Mouse (Mus musculus) heart, adult 2 months (tissue): Measurements from ENCODE around the gene Chmp2a. TPM values are rescaled to one million over a fixed set of nuclear protein-coding genes. Genes with fewer than 3 reads are reported as not detected.

Experiments
- DNase-seq, 2 experiments: peaks; one replicate each; pipeline ENCODE4 v3.0.0; 2021
- H3K27ac ChIP-seq: fragments of 200-600 bp; 2 replicates; pipeline ENCODE4 v1.8.1; 2022
- H3K27me3 ChIP-seq: fragments of 200-500 bp; 2 replicates; pipeline ENCODE4 v1.6.1; 2012; ENCODE audit warnings: mild to moderate bottlenecking, low read length, inconsistent platforms, mixed read lengths; ENCODE audit not compliant: control insufficient read depth, insufficient read depth
- H3K36me3 ChIP-seq: fragments of 200-500 bp; 2 replicates; pipeline ENCODE4 v1.6.1; 2012; ENCODE audit warnings: low read length, inconsistent platforms; ENCODE audit not compliant: control insufficient read depth, insufficient read depth
- H3K4me1 ChIP-seq: fragments of 200-500 bp; 2 replicates; pipeline ENCODE4 v1.6.1; 2011; ENCODE audit warnings: low read length; ENCODE audit not compliant: control insufficient read depth, insufficient read depth
- H3K4me3 ChIP-seq: fragments of 200-600 bp; 2 replicates; pipeline ENCODE4 v1.8.1; 2022
- H3K79me2 ChIP-seq: fragments of 200-500 bp; replicated peaks from 2 replicates; pipeline ENCODE4 v1.6.1; 2012; ENCODE audit warnings: mild to moderate bottlenecking, inconsistent platforms, low read length, moderate library complexity, mixed read lengths; ENCODE audit not compliant: control insufficient read depth, insufficient read depth
- H3K9ac ChIP-seq: fragments of 200-500 bp; 2 replicates; pipeline ENCODE4 v1.6.1; 2012; ENCODE audit warnings: low read depth, mild to moderate bottlenecking, control low read depth, inconsistent platforms, low read length, mixed read lengths
- CTCF ChIP-seq: fragments of 200-600 bp; IDR thresholded peaks from 2 replicates; pipeline ENCODE4 v1.8.1; 2022; ENCODE audit warnings: antibody characterized with exemption, mild to moderate bottlenecking, moderate library complexity
- EP300 ChIP-seq: fragments of 200-500 bp; IDR thresholded peaks from 2 replicates; pipeline ENCODE4 v1.6.1; 2011; ENCODE audit warnings: low read depth, low read length, control low read depth; ENCODE audit not compliant: insufficient read depth
- POLR2A ChIP-seq: fragments of 200-500 bp; IDR thresholded peaks from 2 replicates; pipeline ENCODE4 v1.6.1; 2011; ENCODE audit warnings: mild to moderate bottlenecking, low read depth, low read length, control low read depth; ENCODE audit not compliant: insufficient read depth
- WGBS: fragments of 180-500 bp; shearing (Covaris S2); methylation state at CpG from one replicate; pipeline ENCODE4 v1.1.7; 2018; 5-methylcytosine and 5-hydroxymethylcytosine counted together
- intact Hi-C: fragments of 180-260 bp; cut with DNase I; formaldehyde crosslinking; loops from one replicate; pipeline ENCODE4 v1.15.1; 2025
- polyA plus RNA-seq: library from polyadenylated mRNA; depleted of rRNA; stranded (reverse); fragments of >200 nt; gene quantifications from 2 replicates; pipeline ENCODE4 v1.2.3, GENCODE M21; 2012
- total RNA-seq, 2 experiments: library from RNA; stranded (reverse); gene quantifications; 2 replicates each; pipeline ENCODE4 v1.2.3; 2021

The Chmp2a gene
- total and polyA plus RNA-seq, 3 experiments, result 66.1 to 139 (median 137) TPM

DNA sequence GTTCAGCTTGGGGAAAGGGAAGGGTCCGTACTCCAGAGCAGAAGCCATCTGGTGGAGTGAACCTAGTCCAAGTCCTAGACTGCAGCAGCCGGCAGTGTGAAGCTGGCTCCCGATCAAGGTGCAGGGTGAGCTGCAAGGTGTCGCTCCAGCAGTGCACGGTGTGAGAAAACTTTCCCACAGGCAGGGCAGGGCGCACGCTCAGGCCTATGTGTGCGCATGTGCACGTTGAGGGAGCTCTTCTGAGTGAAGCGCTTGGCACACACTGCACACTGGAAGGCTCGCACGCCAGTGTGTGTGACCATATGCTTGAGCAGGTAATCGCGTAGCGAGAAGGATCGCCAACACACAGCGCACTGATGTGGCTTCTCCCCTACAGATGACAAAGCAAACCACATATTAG lies 28.6 kb downstream of the Chmp2a start:
- intact Hi-C loops, result no loop called here
- no peaks in the 10 kb centered on the region for H3K36me3 ChIP-seq
- 88% methylated on average over 17 of the region's 17 CpGs for WGBS
- H3K4me3 ChIP-seq, result no peak overlapping the region
- H3K27ac ChIP-seq, result peak overlapping the region; percentile 75
- no peaks in the 10 kb centered on the region for H3K79me2 ChIP-seq
- H3K9ac ChIP-seq, result no peak overlapping the region
- no peak for DNase-seq
- H3K27me3 ChIP-seq, result no peaks in the 10 kb centered on the region
- peaks cover 3% of the 10 kb centered on the region; the same call in 1 of the 2 replicates for H3K4me1 ChIP-seq
- TF ChIP-seq CTCF (no peak), POLR2A (no peak), EP300 (no peak)

DNA sequence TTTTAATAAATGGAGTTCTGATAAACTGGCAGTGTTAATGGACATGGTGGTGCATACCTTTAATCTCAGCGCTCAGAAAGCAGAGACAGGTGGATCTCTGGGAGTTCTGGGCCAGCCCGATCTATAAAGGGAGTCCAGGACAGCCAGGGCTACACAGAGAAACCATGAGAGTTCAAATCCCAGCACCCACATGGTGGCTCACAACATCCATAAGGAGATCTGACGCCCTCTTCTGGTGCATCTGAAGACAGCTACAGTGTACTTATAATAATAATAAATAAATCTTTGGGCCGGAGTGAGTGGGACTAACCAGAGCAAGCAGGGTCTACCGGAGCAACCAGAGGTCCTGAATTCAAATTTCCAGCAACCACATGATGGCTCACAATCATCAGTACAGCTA lies 31.2 kb downstream of the Chmp2a start:
- H3K36me3 ChIP-seq, result no peaks in the 10 kb centered on the region
- H3K79me2 ChIP-seq, result no peaks in the 10 kb centered on the region
- intact Hi-C loops, result no loop called here
- DNase-seq, result no peak
- no peak overlapping the region for H3K9ac ChIP-seq
- H3K27ac ChIP-seq, result no peak overlapping the region
- no peak for TF ChIP-seq CTCF
- TF ChIP-seq POLR2A, result no peak
- TF ChIP-seq EP300, result no peak
- no peak overlapping the region for H3K4me3 ChIP-seq
- no peaks in the 10 kb centered on the region for H3K27me3 ChIP-seq
- WGBS, result 81% methylated on average over 5 of the region's 5 CpGs
- peaks cover 1% of the 10 kb centered on the region; the same call in 1 of the 2 replicates for H3K4me1 ChIP-seq

DNA sequence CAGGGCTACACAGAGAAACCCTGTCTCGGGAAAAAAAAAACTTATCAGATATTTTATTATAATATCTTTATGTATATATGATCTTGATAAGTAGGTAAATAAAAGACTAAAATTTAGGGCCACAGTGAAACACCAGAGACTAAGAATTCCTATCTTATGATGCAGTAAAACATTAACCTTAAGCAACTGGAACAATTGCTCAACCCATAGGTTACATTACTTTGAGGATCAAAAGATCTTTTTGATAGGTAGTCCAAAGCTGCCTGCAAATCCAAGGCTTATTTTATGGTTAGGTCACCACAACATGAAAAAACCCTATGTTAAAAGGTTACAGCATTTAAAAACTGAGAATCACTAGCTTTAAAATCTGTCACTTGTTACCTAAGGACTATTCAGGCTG lies 33.0 kb downstream of the Chmp2a start:
- no peak for TF ChIP-seq EP300
- no peak for TF ChIP-seq POLR2A
- no peak for TF ChIP-seq CTCF
- intact Hi-C loops, result no loop called here
- H3K27ac ChIP-seq, result no peak overlapping the region

DNA sequence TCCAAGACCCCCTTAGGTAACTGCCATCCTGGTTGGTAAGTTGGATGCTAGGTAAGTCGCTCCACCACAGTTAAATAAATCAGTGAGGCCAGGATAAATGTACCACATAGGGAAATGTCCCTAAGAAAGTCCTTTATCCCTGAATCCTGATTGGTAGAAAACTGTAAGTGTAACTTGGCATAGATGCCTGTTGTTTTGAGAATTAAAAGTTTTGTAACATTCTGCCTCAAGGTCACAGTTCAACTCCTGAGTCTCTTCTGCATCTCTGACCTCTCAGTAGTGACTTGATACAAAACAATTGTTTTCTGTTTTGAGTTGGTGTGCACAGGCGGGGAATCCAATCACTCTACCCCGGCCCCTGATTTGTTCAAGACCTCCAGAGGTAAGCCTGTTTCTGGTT lies 35.8 kb downstream of the Chmp2a start, which contains the start of gene Trim28:
Gene Trim28 (plus strand): TSS at position 264 of the 400 bp plus-strand sequence.
- TF ChIP-seq POLR2A (no peak), EP300 (no peak), CTCF (no peak)
- Histone ChIP-seq H3K4me3 (no peak within 1 kb of the TSS), H3K4me1 (no peaks in the 10 kb centered on the region), H3K27me3 (no peaks in the 10 kb centered on the region), H3K9ac (no peak within 1 kb of the TSS), H3K36me3 (no peaks in the 10 kb centered on the region), H3K27ac (no peak within 1 kb of the TSS), H3K79me2 (no peaks in the 10 kb centered on the region)
- intact Hi-C loops, result no loop called here
- no peak for DNase-seq
- WGBS, result 82% methylated on average over 3 of the region's 3 CpGs

More for the DNA sequence above, 33.0 kb downstream of the Chmp2a start:
- DNase-seq, result no peak
- Histone ChIP-seq H3K79me2 (no peaks in the 10 kb centered on the region), H3K36me3 (no peaks in the 10 kb centered on the region), H3K4me1 (no peaks in the 10 kb centered on the region), H3K27me3 (no peaks in the 10 kb centered on the region), H3K9ac (no peak overlapping the region), H3K4me3 (no peak overlapping the region)
- WGBS, result 52% methylated on average over 1 of the region's 1 CpGs

DNA sequence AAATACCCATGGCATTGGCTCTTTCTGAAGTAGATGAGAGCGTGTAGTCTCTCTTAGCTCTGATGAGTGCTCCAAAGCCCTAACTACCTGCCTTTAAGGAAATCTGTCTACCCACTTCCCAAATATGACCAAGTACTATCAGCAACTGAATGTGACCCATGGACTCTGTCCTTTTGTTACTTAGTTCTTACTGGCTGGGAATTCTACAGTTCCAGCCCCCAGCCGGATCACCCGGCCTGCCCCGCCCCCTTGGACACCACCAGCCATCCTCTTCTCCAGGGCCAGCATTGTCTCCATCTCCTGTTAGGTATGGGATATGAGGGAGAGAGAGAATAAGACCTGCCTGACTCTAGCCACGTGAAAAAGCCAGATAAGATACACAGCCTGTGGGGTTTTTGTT lies 36.6 kb downstream of the Chmp2a start, which contains the start of gene Slc27a5:
Gene Slc27a5 (minus strand): TSS at position 140 of the 400 bp plus-strand sequence.
- no peaks in the 10 kb centered on the region for H3K79me2 ChIP-seq
- TF ChIP-seq POLR2A, result no peak
- TF ChIP-seq EP300, result no peak
- no peak for TF ChIP-seq CTCF
- intact Hi-C loops, result no loop called here

DNA sequence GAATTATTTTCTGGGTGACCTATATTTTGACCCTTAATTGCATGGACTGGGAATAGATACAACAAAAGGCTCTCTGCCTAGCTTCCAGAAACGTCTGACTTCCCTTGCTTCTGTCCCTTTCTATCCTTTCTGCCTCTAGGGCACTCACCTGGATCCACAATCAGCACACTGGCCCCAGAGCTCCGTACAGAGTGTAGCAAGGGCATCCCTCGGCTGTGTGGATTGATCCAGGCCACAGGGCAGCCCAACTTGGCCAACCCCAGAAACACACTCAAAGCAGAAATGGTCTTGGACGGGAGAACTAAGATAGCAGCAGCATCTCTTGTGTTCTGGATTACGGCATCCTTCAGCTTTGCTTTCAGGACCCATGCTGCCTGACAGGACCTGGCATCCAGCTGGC lies 37.4 kb downstream of the Chmp2a start:
- Histone ChIP-seq H3K36me3 (no peaks in the 10 kb centered on the region), H3K79me2 (no peaks in the 10 kb centered on the region), H3K4me1 (no peaks in the 10 kb centered on the region), H3K9ac (no peak overlapping the region), H3K27ac (no peak overlapping the region), H3K27me3 (peaks cover 1% of the 10 kb centered on the region; the same call in 1 of the 2 replicates), H3K4me3 (no peak overlapping the region)
- TF ChIP-seq CTCF, result no peak
- no peak for DNase-seq
- intact Hi-C loops, result no loop called here
- WGBS, result 64% methylated on average over 5 of the region's 5 CpGs

More for the DNA sequence above, 36.6 kb downstream of the Chmp2a start, which contains the start of gene Slc27a5:
- Histone ChIP-seq H3K4me3 (no peak within 1 kb of the TSS), H3K36me3 (no peaks in the 10 kb centered on the region), H3K4me1 (no peaks in the 10 kb centered on the region), H3K27me3 (peaks cover 1% of the 10 kb centered on the region; the same call in 1 of the 2 replicates), H3K9ac (no peak within 1 kb of the TSS), H3K27ac (no peak within 1 kb of the TSS)
- DNase-seq, result no peak
- WGBS, result 65% methylated on average over 5 of the region's 5 CpGs
